Mouse (Mus musculus) heart, postnatal 25 days (tissue): Measurements from ENCODE around the gene Mcm9. TPM values are rescaled to one million over a fixed set of nuclear protein-coding genes. Genes with fewer than 3 reads are reported as not detected.
"Not testable (repeated sequence)": the region's sequence is repeated elsewhere in the genome, so short reads cannot be mapped to it uniquely, and the experiment has no call there.

Source experiments
- DNase-seq: peaks from one replicate; pipeline ENCODE4 v3.0.0; 2022; ENCODE audit warnings: low spot score
- intact Hi-C: fragments of 180-260 bp; cut with DNase I; formaldehyde crosslinking; loops from one replicate; pipeline ENCODE4 v1.15.1; 2025
- total RNA-seq, 2 experiments: library from RNA; stranded (reverse); gene quantifications; 2 replicates each; pipeline ENCODE4 v1.2.3; 2021

The Mcm9 gene
- total RNA-seq, 2 experiments from 2014 or later: 2.6 TPM

GRCm38 (mm10) chr10:53508676-53509075 is 121.6 kb downstream of the Mcm9 start:
- intact Hi-C loops: loop anchor here (1.0 to 2.0 kb wide), 3 partner anchors 42 to 160 kb away; no protein-coding TSS in a partner anchor
- no peak for DNase-seq

- intact Hi-C loops: no loop called here
- no peak for DNase-seq
These were observed 124.7 kb downstream of the Mcm9 start for GRCm38 (mm10) chr10:53505526-53505925.

DNA sequence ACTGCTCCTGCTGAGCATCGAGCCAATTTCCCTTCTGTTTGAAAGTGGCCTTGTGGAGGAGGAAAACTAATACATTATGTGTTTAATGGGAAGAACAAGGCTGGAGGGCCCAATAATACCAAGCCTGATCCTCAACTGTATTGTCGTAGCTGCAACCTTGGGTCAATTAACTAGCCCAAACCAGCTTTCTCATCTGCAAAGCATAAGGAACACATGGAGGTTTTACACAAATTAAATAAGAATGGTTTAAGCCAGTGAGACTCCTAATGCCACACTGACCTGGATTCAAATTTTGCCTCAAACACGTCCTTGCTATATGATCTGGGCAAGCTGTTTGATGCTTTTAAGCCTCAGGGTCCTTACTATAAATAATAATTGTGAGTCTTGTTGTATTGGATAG is 125.2 kb downstream of the Mcm9 start:
- DNase-seq: no peak
- intact Hi-C loops: no loop called here

DNA sequence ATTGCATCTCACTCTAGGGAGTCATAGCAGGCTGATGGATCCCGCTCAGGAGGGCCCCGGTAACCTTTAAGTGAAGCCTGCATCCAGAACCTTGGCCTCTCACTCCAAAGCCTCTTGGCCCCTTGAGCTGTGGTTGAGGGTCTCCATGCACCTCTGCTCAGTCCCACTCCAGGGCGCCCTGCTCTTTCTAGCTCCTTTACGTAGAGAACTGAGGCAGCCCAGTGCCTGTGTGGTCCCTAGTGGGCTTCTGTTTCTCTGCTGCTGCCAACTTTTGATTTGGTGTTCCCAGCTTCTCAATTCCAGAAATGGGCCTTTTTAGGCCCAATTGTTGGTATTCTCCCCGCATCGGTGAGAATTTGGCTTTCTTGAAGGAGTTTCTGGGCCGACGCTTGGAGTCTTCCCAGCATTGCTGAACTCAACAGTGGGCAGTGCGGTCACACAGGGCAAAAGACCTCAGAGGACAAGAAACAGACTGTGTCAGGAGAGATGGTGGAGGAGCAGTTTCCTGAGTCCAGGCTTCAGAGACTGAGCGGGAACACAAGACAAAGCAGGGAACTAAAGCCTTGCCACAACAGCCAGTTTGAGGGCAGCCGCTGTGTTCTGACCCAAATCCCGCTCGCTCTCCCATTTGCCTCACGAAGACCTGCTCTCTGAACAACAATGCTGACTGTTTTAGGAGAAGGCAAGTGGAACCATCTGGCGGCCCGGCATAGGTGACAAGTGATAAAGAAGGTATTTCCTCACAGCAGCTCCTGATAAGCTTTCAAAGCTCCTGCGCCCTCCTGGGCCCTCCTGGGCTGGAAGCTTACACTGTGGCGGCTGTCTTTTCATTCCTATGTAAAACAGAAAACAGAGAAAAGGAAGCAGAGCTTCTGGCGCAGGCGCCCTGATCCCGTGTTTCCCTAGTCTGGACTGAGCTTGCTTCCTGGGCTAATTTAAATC is 127.1 kb downstream of the Mcm9 start:
- DNase-seq: no peak
- intact Hi-C loops: no loop called here

DNA sequence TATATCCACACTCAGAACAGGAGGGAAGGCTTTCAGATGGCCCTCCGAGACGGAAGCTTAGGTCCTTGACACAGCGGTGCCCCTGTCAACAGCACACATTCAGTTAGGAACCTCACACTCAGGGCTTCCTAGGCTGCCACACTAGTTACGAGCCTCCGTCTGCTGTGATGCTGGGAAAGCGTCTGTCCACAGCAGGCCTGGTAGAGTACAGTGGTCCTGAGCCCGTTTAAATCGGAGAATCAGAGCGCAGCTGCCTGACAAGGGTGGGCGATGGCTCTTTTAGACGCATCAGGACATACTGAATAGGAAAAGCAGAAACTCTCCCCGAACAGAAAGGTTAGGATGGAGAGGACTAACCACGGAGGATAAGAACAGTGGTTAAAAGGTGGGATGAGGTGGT is 127.8 kb downstream of the Mcm9 start:
- DNase-seq: no peak
- intact Hi-C loops: no loop called here

DNA sequence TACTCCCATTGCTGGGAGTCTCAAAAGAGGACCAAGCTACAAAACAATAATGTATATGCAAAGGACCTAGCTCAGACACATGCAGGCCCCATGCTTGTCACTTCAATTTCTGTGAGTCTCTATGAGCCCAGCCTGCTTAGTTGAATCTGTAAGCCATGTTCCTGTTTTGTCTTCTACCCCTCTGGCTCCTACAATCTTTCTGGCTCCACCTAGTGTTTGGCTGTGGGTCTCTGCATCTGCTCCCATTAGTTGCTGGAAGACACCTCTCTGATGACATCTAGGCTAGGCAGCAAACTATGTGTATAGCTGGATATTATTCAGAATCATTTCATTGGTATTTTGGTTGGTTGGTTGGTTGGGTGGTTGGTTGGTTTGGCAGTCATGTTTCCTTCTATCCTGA is 130.7 kb downstream of the Mcm9 start:
- intact Hi-C loops: loop anchor here (1.0 to 2.0 kb wide), 2 partner anchors 65 to 151 kb away; no protein-coding TSS in a partner anchor
- DNase-seq: no peak

DNA sequence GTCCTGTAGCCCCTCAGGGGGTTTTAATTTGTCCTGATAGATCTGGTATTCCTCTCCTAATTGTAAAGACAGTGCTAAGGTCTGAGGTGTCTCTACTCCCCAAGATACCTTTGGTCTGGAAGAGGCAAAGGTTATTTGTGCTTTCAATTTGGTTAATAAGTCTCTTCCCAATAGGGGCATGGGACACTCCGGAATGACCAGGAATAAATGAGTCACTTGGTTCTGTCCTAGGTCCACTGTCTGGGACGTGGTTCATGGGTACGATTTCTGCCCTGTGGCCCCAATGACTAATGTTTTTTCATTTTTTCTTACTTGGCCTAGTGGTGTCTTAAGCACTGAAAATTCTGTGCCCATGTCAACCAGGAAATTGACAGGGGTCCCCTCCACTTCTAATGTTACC is 134.9 kb downstream of the Mcm9 start:
- DNase-seq, intact Hi-C loops: not testable (repeated sequence)

DNA sequence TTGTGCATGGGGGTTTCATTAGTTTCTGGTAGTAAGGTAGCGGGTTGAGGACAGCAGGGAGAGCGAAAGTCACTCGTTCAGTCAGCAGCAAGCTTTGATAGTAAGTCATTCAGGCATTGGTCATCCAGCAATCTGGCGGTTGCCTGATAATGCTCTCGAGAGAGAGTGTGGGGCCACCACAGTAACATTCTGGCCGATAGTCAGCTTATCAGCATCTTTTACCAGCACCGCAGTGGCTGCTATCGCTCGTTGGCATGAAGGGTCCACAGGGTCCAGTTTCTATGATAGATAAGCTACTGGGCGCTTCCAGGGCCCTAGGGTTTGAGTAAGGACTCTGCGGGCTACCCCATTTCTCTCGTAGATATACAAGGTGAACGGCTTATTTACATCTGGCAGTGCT is 136.3 kb downstream of the Mcm9 start:
- no peak for DNase-seq
- intact Hi-C loops: no loop called here

Other genes with a start within 250 kb of the Mcm9 start
- gene Asf1a, start 33.7 kb downstream of the Mcm9 start, total RNA-seq: 10 to 100 TPM; 28.5 to 30.7 TPM
- 1 to 10 TPM in 1 of 2 experiments, under 1 TPM in 1; 0.81 to 1.9 TPM for gene Fam184a, start 120.7 kb upstream of the Mcm9 start, total RNA-seq